Mouse (Mus musculus): ENCODE data around the gene Gdap2. TPM values are rescaled to one million over a fixed set of nuclear protein-coding genes. Genes with fewer than 3 reads are reported as not detected.

The Gdap2 gene
- polyA plus RNA-seq, 1 experiment from 2014 or later, result 31.2 TPM

DNA sequence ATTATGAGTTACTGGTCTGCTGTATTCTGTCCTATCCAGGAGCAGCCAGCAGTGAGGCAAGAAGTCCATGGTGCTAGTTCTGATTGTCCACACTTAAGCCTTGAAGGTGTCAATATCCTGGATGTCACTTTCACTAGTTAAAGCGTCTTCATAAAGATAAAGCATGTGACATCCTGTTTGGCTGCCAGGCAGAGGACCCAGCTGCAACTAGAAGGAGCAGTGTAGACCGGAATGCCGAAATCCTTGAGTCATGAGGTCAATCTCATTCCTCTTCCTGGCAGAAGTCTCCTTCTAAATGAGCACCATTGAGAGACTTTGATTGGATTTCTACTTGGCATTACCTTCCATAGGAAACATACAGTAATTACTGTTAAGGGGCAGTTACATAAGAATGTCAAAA, 18.3 kb downstream of the Gdap2 start:
- Histone ChIP-seq H3K4me1 (ENCODE audit: insufficient read depth, low read length) (no peaks in the 10 kb centered on the region), H3K9me3 (ENCODE audit: low read length) (no peaks in the 10 kb centered on the region), H3K9ac (replicated peaks; ENCODE audit: low read length) (no peak overlapping the region), H3K27me3 (ENCODE audit: insufficient read depth, low read length) (no peaks in the 10 kb centered on the region), H3K4me2 (replicated peaks; ENCODE audit: low read depth, low read length) (no peak overlapping the region), H3K27ac (ENCODE audit: low read length) (no peak overlapping the region), H3K4me3 (ENCODE audit: low read length) (no peak overlapping the region), H3K36me3 (ENCODE audit: insufficient read depth, low read length) (peaks cover 23% of the 10 kb centered on the region)
- no peak for ATAC-seq (ENCODE audit: low FRiP score, low TSS enrichment)
- 64% methylated on average over 3 of the region's 3 CpGs for WGBS

GRCm38 (mm10) chr3:100189444-100189843, 27.3 kb downstream of the Gdap2 start:
- Histone ChIP-seq H3K9me3 (ENCODE audit: low read length) (no peaks in the 10 kb centered on the region), H3K9ac (replicated peaks; ENCODE audit: low read length) (no peak overlapping the region), H3K27ac (ENCODE audit: low read length) (no peak overlapping the region), H3K4me3 (ENCODE audit: low read length) (no peak overlapping the region), H3K36me3 (ENCODE audit: insufficient read depth, low read length) (peaks cover 16% of the 10 kb centered on the region), H3K4me1 (ENCODE audit: insufficient read depth, low read length) (no peaks in the 10 kb centered on the region), H3K4me2 (replicated peaks; ENCODE audit: low read depth, low read length) (no peak overlapping the region), H3K27me3 (ENCODE audit: insufficient read depth, low read length) (no peaks in the 10 kb centered on the region)
- peak; percentile 73; the same call in 1 of the 2 replicates for ATAC-seq (ENCODE audit: low FRiP score, low TSS enrichment)
- 44% methylated on average over 1 of the region's 1 CpGs for WGBS

GRCm38 (mm10) chr3:100189861-100190260, 27.7 kb downstream of the Gdap2 start:
- H3K4me2 ChIP-seq (replicated peaks; ENCODE audit: low read depth, low read length), result no peak overlapping the region
- ATAC-seq (ENCODE audit: low FRiP score, low TSS enrichment), result no peak
- H3K4me3 ChIP-seq (ENCODE audit: low read length), result no peak overlapping the region
- H3K36me3 ChIP-seq (ENCODE audit: insufficient read depth, low read length), result peaks cover 16% of the 10 kb centered on the region
- no peaks in the 10 kb centered on the region for H3K27me3 ChIP-seq (ENCODE audit: insufficient read depth, low read length)
- no peak overlapping the region for H3K27ac ChIP-seq (ENCODE audit: low read length)
- H3K9ac ChIP-seq (replicated peaks; ENCODE audit: low read length), result no peak overlapping the region
- WGBS, result 86% methylated on average over 11 of the region's 11 CpGs
- H3K4me1 ChIP-seq (ENCODE audit: insufficient read depth, low read length), result no peaks in the 10 kb centered on the region
- no peaks in the 10 kb centered on the region for H3K9me3 ChIP-seq (ENCODE audit: low read length)

GRCm38 (mm10) chr3:100194210-100194609, 32.0 kb downstream of the Gdap2 start:
- H3K27ac ChIP-seq (ENCODE audit: low read length), result no peak overlapping the region
- no peak overlapping the region for H3K4me3 ChIP-seq (ENCODE audit: low read length)
- WGBS, result 22% methylated on average over 5 of the region's 5 CpGs
- H3K4me2 ChIP-seq (replicated peaks; ENCODE audit: low read depth, low read length), result no peak overlapping the region
- H3K9ac ChIP-seq (replicated peaks; ENCODE audit: low read length), result no peak overlapping the region
- H3K27me3 ChIP-seq (ENCODE audit: insufficient read depth, low read length), result no peaks in the 10 kb centered on the region
- H3K9me3 ChIP-seq (ENCODE audit: low read length), result no peaks in the 10 kb centered on the region
- no peak for ATAC-seq (ENCODE audit: low FRiP score, low TSS enrichment)
- H3K4me1 ChIP-seq (ENCODE audit: insufficient read depth, low read length), result no peaks in the 10 kb centered on the region
- peaks cover 13% of the 10 kb centered on the region; the same call in 1 of the 2 replicates for H3K36me3 ChIP-seq (ENCODE audit: insufficient read depth, low read length)

- no peak for ATAC-seq (ENCODE audit: low FRiP score, low TSS enrichment)
- Histone ChIP-seq H3K9me3 (ENCODE audit: low read length) (no peaks in the 10 kb centered on the region), H3K27ac (ENCODE audit: low read length) (no peak overlapping the region), H3K4me2 (replicated peaks; ENCODE audit: low read depth, low read length) (no peak overlapping the region), H3K27me3 (ENCODE audit: insufficient read depth, low read length) (no peaks in the 10 kb centered on the region), H3K9ac (replicated peaks; ENCODE audit: low read length) (no peak overlapping the region), H3K4me1 (ENCODE audit: insufficient read depth, low read length) (no peaks in the 10 kb centered on the region), H3K36me3 (ENCODE audit: insufficient read depth, low read length) (peaks cover 11% of the 10 kb centered on the region), H3K4me3 (ENCODE audit: low read length) (no peak overlapping the region)
- WGBS, result 96% methylated on average over 7 of the region's 7 CpGs
These were observed 39.4 kb downstream of the Gdap2 start for GRCm38 (mm10) chr3:100201554-100201953.

- Histone ChIP-seq H3K9me3 (ENCODE audit: low read length) (no peaks in the 10 kb centered on the region), H3K4me1 (ENCODE audit: insufficient read depth, low read length) (no peaks in the 10 kb centered on the region), H3K4me2 (replicated peaks; ENCODE audit: low read depth, low read length) (no peak overlapping the region), H3K4me3 (ENCODE audit: low read length) (no peak overlapping the region), H3K27me3 (ENCODE audit: insufficient read depth, low read length) (no peaks in the 10 kb centered on the region), H3K9ac (replicated peaks; ENCODE audit: low read length) (no peak overlapping the region), H3K36me3 (ENCODE audit: insufficient read depth, low read length) (peaks cover 8% of the 10 kb centered on the region), H3K27ac (ENCODE audit: low read length) (no peak overlapping the region)
- no peak for ATAC-seq (ENCODE audit: low FRiP score, low TSS enrichment)
- WGBS, result 50% methylated on average over 1 of the region's 1 CpGs
These were observed 44.8 kb downstream of the Gdap2 start for GRCm38 (mm10) chr3:100206973-100207372.

DNA sequence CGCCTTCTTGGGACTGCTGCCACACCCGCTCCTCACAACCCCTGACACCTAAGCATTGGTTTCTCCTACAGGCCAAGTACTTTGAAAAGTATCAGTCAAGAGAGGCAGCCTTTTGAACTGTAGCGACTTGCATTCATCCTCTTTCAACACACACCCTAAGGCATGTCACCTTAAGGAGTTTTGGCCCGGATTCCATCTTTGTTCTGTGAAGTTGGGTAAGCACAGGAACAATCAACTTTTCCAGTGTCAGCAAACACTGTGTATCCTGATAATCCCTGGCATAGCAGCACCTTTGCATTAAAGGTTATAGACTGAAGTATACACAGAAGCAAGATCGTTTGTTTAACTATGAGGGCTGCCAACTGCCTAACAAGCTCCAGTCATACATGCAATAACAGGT, 53.3 kb downstream of the Gdap2 start:
- H3K4me3 ChIP-seq (ENCODE audit: low read length), result no peak overlapping the region
- no peaks in the 10 kb centered on the region for H3K9me3 ChIP-seq (ENCODE audit: low read length)
- no peaks in the 10 kb centered on the region for H3K4me1 ChIP-seq (ENCODE audit: insufficient read depth, low read length)
- ATAC-seq (ENCODE audit: low FRiP score, low TSS enrichment), result no peak
- no peaks in the 10 kb centered on the region for H3K27me3 ChIP-seq (ENCODE audit: insufficient read depth, low read length)
- H3K27ac ChIP-seq (ENCODE audit: low read length), result no peak overlapping the region
- no peaks in the 10 kb centered on the region for H3K36me3 ChIP-seq (ENCODE audit: insufficient read depth, low read length)
- H3K9ac ChIP-seq (replicated peaks; ENCODE audit: low read length), result no peak overlapping the region
- no peak overlapping the region for H3K4me2 ChIP-seq (replicated peaks; ENCODE audit: low read depth, low read length)
- WGBS, result 91% methylated on average over 5 of the region's 5 CpGs

DNA sequence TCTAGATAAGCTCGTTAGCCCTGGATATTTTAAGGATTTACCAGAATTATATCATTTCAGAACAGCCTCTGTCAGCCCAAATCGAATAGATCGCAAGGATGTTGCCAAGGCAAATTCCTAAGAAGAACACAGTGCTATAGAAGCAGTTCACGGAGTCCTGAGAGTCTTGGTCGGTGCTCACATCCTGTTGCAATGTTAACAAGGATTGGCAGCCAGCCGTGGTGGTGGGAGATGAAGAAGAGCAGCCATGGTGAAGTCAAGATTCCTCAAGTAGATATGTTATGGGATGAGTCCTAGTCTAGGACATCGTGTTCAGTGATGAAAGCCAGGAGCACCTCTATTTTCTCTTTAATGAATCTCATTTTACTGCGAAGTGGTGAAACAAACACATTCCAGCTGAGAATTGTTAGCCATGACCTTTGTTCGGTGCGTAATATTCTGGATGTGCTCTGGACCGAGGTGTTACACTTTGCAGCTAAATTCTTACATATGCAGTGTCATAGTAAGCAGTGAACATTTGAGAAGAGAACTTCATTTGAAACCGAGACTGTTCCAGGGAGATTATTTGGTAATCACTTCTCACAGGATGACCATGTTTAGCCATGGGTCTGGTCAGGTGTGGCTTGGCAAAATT, 63.3 kb downstream of the Gdap2 start:
- ATAC-seq (ENCODE audit: low FRiP score, low TSS enrichment), result no peak
- 79% methylated on average over 12 of the region's 12 CpGs for WGBS
- H3K9ac ChIP-seq (replicated peaks; ENCODE audit: low read length), result no peak overlapping the region
- H3K9me3 ChIP-seq (ENCODE audit: low read length), result no peaks in the 10 kb centered on the region
- no peak overlapping the region for H3K27ac ChIP-seq (ENCODE audit: low read length)
- H3K27me3 ChIP-seq (ENCODE audit: insufficient read depth, low read length), result no peaks in the 10 kb centered on the region
- H3K4me2 ChIP-seq (replicated peaks; ENCODE audit: low read depth, low read length), result no peak overlapping the region
- no peak overlapping the region for H3K4me3 ChIP-seq (ENCODE audit: low read length)
- no peaks in the 10 kb centered on the region for H3K4me1 ChIP-seq (ENCODE audit: insufficient read depth, low read length)
- no peaks in the 10 kb centered on the region for H3K36me3 ChIP-seq (ENCODE audit: insufficient read depth, low read length)

- Histone ChIP-seq H3K36me3 (ENCODE audit: insufficient read depth, low read length) (no peaks in the 10 kb centered on the region), H3K4me1 (ENCODE audit: insufficient read depth, low read length) (no peaks in the 10 kb centered on the region), H3K4me3 (ENCODE audit: low read length) (no peak overlapping the region), H3K27me3 (ENCODE audit: insufficient read depth, low read length) (no peaks in the 10 kb centered on the region), H3K9me3 (ENCODE audit: low read length) (no peaks in the 10 kb centered on the region), H3K27ac (ENCODE audit: low read length) (no peak overlapping the region), H3K4me2 (replicated peaks; ENCODE audit: low read depth, low read length) (no peak overlapping the region), H3K9ac (replicated peaks; ENCODE audit: low read length) (no peak overlapping the region)
- ATAC-seq (ENCODE audit: low FRiP score, low TSS enrichment), result no peak
- 67% methylated on average over 1 of the region's 1 CpGs for WGBS
These were observed 65.3 kb downstream of the Gdap2 start for GRCm38 (mm10) chr3:100227509-100227908.

DNA sequence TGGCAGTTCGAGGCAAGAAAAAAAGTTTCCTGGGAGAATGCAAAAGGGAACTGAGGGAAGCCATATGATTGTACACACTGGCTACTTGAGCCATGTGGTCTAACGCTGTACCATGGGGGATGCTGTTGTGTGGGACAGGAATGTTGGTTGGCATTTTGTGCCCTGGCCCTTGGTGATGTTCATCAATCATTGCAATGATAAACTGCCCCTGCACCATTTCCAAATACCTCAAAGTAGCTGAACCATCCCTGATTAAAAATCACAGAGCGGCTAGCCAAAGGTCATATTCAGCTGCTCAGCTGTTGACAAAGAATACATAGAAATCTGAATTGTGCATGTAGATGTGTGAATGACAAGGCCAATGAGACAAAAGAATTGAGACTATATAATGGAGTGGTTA, 66.8 kb downstream of the Gdap2 start:
- Histone ChIP-seq H3K9ac (replicated peaks; ENCODE audit: low read length) (no peak overlapping the region), H3K27me3 (ENCODE audit: insufficient read depth, low read length) (no peaks in the 10 kb centered on the region), H3K9me3 (ENCODE audit: low read length) (no peaks in the 10 kb centered on the region), H3K4me3 (ENCODE audit: low read length) (no peak overlapping the region), H3K27ac (ENCODE audit: low read length) (no peak overlapping the region), H3K4me2 (replicated peaks; ENCODE audit: low read depth, low read length) (no peak overlapping the region), H3K4me1 (ENCODE audit: insufficient read depth, low read length) (no peaks in the 10 kb centered on the region), H3K36me3 (ENCODE audit: insufficient read depth, low read length) (no peaks in the 10 kb centered on the region)
- ATAC-seq (ENCODE audit: low FRiP score, low TSS enrichment), result no peak
- whole genome bisulfite sequencing, result 79% methylated on average over 3 of the region's 3 CpGs

Data from kidney, embryonic 16.5 days (tissue).